Mouse (Mus musculus) brain, embryonic 18.5 days (tissue): ENCODE measurements around the gene Myo18b.

ENCODE experiments used
- DNase-seq: peaks from one replicate; pipeline ENCODE4 v3.0.0-alpha.2; 2012; ENCODE audit warnings: low read depth, low spot score

Gene Myo18b

DNA sequence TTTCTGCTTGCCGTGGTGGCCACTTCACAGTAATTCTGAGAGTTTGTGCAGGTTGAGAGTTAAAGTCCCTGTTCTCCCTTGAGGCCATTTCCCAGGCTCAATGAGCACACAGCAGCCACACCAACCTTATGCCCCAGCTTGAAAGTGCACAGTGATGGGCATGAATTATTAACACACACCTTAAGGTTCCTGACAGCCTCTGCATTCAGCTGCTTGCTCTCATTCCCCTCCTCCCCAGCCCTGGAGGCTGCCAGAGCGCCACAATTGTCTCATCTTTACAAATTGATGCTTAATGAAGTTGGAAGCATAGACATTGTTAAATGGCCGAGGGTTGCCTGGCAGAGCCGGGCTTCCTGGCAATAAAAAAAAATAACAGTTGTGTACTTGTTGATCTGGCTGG is 218.0 kb downstream of the Myo18b start:
- no peak for DNase-seq

DNA sequence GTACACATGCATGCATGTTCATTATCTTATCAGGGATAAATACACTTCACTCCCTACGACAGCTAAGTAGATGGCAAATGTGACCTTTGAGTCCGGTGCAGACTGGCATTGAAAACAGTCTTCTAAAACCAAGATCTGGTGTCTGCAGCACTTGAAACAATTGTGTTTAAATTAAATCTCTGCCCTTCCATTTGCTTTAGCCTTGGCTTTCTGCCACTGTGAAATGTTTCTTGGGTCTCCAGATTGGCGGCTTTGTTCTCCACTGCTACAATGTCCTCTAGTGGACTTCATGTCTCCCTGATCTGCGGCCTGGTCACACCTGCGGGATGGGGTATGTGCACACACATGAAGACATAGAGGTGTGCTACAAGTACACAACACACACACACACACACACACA is 221.4 kb downstream of the Myo18b start:
- no peak for DNase-seq

DNA sequence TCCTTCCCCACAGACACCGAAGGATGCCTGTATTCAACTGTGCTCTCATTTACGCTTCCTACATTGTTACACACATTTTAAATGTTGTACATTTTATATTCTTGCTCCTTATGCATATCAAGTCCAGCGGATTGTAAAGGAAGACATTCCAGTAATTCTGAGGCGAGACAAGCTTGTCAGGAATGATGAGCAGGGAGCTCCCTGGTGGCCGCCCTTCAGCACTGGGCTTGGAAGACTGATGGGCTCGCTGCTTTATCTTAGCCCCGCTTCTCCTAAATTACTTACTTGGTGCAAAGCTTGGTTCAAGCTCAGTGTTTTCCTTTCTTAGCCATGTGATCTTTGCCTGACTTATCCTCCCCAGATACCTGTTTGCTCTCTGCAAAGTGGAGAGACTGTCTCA is 223.7 kb downstream of the Myo18b start:
- DNase-seq = no peak

DNA sequence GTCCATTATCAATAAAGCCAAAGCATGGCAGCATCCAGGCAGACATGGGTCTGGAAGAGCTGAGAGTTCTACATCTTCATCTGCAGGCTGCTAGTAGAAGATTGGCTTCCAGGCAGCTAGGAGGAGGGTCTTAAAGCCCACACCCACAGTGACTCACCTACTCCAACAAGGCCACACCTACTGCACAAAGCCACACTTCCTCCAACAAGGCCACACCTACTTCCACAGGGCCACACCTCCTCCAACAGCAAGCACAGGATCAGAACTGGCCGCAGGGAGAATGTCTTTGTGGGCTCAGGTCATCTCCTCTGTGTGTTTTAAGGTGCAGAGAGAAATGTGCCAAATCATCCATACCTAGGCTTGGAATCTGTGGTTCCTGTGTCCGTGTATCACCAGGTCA is 224.2 kb downstream of the Myo18b start:
- DNase-seq = no peak

DNA sequence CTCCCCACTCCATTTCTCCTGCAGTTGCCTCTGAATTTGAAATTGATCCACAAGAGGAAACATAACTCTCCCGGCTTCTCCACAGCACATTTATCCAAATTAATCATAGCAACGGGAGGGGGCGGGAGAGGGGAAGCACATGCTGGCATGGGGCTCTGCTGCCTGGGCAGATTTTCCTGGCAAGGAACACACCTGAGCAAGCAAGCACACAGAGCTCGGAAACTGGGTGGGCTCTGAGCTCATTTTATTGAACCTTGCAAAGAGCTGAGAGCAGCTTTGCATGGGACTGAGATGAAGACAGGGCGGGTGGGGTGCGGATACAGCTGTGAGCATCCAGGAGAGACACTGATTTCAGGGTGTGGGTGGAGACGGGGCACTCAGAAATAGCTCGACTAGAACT is 229.0 kb downstream of the Myo18b start:
- DNase-seq = no peak

DNA sequence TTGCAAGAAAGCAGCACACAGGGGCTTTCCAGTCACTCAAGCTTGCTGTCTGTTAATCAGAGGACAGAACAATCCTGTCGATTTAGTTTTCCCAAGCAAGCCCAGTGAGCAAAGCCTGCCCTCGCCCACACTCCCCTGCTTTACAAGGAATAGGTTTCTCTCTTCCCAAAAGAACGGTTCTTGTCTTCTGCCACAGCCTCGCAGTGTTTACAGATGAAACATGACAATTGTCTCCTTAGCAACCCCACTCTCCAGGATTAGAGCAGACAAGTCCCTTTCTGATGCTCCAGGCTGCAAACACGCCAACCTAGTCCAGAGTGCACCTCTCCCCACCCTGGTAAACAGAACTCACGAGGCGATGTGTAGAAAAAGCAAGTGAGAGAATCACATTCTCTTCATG is 230.5 kb downstream of the Myo18b start:
- no peak for DNase-seq

DNA sequence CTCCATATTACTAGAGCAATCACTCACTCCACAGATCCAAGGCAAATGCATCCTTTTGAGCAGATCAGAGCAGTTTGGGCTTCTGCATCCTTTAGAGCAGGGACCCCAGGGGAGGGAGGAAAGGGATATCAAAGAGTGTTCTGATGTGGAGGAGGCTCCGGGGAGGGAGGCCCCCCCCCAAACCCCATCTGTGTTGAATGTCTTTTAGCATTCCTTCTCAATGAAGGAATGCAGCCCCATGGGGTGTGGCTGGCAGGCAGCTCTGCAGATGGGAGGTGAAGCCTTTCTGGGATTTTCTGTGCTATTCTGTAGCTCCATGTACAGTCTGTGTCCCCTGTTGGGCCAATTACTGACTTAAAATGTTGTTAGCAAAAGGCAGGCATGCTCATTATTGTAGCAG is 232.5 kb downstream of the Myo18b start:
- no peak for DNase-seq

DNA sequence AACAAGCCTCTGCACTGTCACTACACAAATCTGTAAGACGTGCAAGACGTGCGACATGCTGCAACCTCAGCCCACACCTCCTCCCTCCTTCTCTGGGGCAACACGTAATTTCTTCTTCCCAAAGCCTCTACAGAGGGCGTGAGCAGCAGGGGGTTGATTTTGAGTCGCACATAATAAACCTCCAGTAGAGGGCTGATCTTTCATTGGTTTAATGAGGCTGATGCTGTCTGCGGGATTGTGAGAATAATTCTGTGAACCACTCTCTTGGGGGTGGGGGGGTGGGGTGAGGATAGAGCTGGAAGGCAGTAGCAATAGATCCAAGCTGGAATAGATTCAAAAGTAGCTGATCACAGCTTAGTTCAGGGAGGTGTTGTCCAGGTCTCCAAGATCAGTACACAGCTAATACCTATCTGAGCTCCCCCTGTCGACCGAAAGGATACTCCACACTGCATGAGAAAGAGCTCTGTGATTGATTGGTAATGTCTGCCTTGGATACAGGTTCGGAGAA is 235.2 kb downstream of the Myo18b start:
- no peak for DNase-seq

DNA sequence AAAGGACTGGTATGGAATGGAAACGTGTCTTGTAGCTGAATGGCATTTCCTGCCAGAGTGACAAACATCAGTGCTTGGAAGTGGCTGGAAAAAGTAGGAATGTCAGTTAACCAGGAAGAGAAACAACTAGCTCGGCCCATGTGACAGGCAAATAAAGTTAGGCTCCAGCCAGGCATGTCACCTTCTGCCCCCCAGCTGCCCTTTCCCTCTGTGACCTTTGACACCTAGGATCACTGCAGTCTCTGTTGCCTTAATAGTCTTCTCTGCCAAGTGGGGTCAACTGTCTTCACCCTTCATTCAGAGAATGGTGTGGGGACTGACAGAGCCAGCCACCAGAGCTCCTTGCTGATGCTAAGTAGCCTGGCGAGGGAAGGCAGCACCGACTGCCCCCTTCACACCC is 236.9 kb downstream of the Myo18b start:
- no peak for DNase-seq

DNA sequence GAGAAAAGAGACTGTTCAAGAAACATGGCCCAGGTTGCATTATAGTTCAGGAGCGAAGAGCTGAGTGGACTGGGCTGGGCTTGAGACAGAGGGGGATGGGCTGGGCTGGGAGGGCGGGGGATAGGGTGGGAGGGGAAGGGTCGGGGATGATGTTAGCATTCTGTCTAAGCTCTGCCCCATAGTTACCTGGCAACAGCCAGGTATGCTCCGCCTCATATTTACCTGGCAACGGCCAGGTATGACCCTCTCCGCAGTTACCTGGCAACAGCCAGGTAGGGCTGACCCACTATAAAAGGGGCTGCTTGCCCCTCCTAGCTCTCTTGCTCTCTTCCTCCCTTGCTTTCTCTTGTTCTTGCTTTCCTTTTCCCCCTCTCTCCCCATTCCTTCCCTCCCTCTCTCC is 239.4 kb downstream of the Myo18b start:
- no peak for DNase-seq

DNA sequence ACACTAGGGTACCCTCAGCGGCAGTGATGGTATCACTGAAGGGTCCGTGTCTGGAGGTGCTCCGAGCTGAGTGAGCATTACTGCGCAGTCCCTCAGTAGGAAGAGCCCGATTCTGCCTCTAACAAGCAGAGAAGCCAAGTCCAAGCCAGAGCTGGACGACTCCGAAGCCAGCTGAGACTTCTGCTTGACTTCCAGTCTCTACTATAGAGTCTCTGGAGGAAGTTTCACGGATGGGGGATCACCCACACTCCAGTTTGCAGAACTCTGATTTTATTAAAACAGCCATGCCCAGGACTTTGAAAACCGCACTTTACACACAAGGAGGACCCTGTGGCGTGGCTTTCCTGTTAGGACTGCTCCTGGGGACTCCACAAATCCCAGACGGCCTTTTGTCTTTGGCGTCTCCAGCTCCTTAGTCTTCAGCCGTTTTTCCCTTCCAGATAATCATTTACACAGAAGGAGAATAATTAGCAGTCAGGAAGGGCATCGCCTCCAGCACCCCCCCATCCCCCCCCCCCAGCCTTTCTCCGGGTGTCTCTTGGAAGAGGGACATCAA is 240.1 kb downstream of the Myo18b start:
- no peak for DNase-seq

DNA sequence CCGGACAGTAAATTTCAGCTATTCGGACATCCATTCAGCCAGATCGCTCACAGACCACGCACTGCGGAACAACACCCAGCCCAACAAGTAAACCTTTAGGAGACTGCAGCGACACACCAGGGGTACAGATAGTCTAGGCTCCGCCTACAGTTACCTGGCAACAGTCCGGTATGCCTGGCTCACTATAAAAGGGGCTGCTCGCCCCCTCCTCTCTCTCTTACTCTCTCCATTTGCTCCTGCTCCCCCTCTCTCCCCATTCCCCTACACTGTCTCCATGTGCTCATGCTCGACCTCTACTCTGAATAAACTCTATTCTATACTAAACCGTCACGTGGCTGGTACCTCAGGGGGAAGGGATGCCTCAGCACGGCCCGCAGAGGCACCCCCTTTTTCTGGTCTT is 240.6 kb downstream of the Myo18b start:
- no peak for DNase-seq

DNA sequence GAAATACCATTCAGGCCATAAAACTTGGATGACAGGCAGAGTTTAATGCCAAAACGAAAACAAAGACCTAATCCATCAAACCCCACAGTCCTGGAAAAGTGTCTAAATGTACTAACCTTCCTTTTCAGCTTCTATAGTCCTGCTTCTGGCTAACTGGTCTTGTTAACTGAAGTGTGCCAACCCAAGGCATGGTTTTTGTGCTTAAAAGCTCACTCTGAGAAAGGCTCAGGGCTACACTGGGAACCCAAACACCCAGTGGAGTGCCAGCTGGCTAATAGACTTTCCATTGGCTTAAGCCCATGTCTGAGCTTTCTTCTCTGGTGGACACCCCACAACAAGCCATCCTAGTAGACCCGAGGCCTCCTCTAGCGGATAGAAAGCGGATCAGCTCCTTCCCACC is 244.1 kb downstream of the Myo18b start:
- DNase-seq = no peak

DNA sequence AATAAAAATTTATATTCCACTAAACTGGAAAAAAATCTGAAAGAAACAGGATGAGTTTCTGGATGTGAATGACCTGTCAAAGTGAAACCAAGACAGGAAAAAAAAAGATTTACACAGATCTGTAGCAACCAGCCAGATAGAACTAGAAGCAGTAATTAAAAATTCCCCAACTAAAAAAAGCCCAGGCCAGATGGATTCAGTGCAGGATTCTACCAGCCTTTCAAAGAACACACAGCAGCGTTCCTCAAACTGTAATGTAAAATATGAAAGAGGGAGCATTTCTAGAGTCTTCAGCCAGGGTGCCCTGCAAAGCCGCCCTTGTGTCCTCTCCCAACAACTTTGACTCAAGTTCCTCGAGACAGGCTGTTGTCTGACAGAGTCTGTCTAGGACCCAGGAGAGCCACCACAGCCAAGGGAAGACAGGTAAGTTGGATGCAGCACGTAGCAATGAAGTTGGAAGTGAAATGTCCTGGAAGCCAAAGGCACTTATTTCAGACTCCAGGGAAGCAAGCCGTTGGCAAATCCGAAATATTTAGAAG is 246.9 kb downstream of the Myo18b start:
- no peak for DNase-seq

DNA sequence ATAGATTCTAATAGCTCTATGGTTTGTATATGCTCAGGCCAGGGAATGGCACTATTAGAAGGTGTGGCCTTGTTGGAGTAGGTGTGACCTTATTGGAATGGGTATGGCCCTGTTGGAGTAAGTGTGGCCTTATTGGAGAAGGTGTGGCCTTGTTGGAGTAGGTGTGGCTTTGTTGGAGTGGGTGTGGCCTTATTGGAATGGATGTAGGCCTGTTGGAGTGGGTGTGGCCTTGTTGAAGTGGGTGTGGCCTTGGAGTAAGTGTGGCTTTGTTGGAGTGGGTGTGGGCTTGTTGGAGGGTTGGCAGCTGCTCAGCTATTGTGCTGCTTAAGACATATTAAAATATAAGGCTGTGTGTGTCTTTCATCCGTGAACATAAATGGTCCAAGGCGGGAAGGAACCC is 249.3 kb downstream of the Myo18b start:
- no peak for DNase-seq

DNA sequence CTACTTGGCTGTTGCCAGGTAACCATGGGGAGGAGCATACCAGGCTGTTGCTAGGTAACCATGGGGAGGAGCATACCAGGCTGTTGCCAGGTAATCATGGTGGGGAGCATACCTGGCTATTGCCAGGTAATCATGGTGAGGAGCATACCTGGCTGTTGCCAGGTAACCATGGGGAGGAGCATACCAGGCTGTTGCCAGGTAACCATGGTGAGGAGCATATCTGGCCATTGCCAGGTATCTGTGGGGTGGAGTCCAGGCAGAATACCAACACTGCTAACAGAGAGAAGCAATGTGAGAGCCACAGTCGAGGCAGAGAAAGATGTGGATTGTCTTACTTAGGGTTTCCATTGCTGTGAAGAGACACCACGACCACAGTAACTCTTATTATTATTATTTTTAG is 250.6 kb downstream of the Myo18b start:
- DNase-seq = no peak

DNA sequence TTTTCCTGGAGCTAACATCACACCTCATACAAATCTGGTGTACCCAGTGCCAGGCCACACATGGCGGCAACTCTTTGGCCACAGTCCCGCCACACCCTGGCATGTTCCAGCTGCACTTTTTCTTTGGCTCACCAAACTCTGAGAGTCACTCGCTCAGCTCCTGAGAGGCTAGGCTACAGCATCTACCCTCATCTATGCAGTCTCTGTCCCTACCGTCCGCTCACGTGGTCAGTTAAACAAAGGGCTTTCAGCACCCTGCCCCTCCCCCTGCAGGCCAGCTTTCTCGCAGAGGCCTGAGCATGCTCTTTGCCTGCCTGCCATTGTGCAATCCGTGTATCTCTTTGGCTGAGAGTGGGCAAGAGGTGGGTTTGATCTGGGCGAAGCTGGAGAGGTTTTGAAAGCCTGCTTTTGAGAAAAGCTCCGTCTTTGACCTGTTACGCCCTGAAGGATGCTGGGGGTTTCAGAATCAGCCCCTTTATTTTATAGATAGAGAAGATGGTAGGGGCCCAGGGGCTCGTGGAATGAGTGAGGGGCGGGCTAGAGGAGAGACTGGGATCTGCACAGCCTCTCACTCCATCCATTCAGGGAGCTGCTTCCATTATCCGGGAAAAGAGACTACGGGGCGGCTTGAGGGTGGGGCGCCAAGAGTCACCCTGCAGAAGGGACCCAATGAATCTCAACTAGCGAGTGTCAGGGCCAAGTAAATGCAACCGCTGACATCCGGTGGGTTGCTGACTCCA is 252.5 kb downstream of the Myo18b start:
- no peak for DNase-seq

DNA sequence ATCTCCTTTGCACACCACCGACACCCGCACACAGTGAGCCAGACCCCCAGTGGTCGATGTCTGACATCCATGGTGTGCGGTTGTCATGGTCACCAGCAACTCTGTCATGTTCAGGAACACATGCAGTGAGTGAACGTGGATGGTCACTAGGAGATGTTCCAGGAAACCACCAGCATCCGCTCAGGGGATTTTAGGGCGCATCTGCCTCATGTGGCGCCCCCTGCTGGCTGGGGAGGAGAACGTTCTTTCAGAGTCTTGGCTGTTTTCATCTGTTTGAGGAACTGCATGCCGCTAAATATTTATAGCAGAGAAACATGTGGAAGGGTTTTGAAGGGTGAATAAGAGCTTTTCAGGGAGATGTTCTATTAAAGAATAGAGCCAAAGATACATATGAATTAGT is 253.4 kb downstream of the Myo18b start:
- DNase-seq = no peak

DNA sequence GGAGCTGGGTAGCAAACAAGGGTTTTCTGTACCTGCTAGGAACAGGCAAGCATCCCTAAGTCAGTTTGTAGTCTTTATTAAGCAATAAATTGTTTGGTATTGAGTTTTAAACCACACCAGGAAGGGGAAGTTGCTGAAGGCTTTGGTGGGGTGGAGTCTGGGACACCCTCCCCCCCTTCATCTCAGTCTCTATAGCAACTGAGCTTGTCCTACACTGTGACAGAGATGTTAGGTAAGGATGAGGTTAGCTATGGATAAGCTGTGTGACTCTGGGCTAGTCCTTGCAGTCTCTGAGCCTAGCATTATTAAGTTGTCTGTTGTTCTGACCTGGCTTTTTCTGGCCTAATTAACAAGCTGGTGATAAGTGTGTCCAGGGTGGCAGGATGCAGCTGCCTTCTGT is 254.4 kb downstream of the Myo18b start:
- no peak for DNase-seq

DNA sequence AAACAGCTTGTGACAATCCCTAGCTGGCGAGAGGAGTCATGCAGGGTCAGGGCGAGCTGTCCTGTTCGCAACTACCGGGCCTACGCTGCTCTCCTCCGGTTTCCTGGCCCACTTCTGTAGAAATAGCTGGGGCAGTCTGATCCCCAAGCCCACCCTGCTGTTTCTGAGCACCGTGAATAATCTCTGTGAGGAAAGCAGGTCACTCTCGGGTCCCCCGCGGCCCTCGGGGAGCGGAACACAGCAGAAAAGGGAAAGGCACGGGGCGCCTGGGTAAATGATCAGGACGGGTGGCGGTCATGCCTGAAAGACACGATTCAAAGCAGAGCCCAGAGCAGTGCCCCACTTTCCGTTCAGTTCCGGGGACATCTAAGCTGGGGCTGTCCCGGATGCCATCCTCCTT is 255.0 kb downstream of the Myo18b start:
- DNase-seq = no peak

DNA sequence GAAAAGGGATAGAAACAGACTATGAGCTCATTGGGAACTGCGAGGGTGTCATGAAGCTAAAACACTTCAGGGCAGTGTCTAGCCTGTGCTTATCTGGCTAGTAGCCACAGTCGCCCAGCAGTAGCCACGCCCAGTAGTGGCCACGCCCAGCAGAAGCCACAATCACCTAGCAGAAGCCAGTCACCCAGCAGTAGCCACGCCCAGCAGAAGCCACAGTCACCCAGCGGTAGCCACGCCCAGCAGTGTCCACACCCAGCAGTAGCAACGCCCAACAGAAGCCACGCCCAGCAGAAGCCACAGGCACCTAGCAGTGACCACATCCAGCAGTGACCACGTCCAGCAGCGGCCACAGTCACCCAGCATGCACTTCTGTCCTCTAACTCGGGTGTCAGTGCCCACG is 255.5 kb downstream of the Myo18b start:
- DNase-seq = no peak
